Comparison of ENCODE assay signal across 18 mouse cellular contexts in genomic region chr5:115217998-115218397, GRCm38 (mm10).
"Had no signal": no experiment of that assay in that cellular context is flagged by ENCODE, and none has a peak within 500 bp of the region (broad histone marks: within the 10 kb centered on the region; RNA-seq: fewer than 3 reads in every experiment).

No protein-coding gene starts in this region.

- H3K27ac ChIP-seq: layer of hippocampus, adult 2 months; limb, embryonic 10.5 days; liver, embryonic 15.5 days; midbrain, embryonic 15.5 days; neural tube, embryonic 12.5 days; stomach, postnatal 0 days had no signal

- H3K4me2 ChIP-seq: liver, embryonic 11.5 days; liver, embryonic 15.5 days; midbrain, embryonic 11.5 days; midbrain, embryonic 15.5 days; neural tube, embryonic 12.5 days had no signal

- H3K27me3 ChIP-seq: midbrain, embryonic 15.5 days had no signal

- DNase-seq: kidney, adult 11 months; kidney, adult 9 months; kidney, postnatal 10 days; kidney, postnatal 4 days; lung, adult 2 months; lung, postnatal 36 days; spleen, adult 18-20 months; thymus, adult 18-20 months; thymus, postnatal 14 days had no signal

- H3K4me3 ChIP-seq: layer of hippocampus, adult 2 months; limb, embryonic 10.5 days; liver, embryonic 15.5 days; midbrain, embryonic 15.5 days; neural tube, embryonic 12.5 days had no signal

- H3K9ac ChIP-seq: liver, embryonic 15.5 days; midbrain, embryonic 15.5 days; neural tube, embryonic 12.5 days had no signal

- H3K36me3 ChIP-seq: limb, embryonic 10.5 days; liver, embryonic 15.5 days; midbrain, embryonic 15.5 days; neural tube, embryonic 12.5 days had no signal

- H3K9me3 ChIP-seq: limb, embryonic 10.5 days; midbrain, embryonic 15.5 days had no signal

- ATAC-seq: lung, postnatal 0 days; midbrain, embryonic 15.5 days had no signal
